Mouse (Mus musculus) embryonic fibroblast, embryonic 13.5 days (primary cell): ENCODE measurements around the gene Trmt5.

ENCODE experiments used
- CTCF ChIP-seq: IDR thresholded peaks from 2 replicates; pipeline ENCODE4 v1.5.1; 2011; ENCODE audit warnings: mild to moderate bottlenecking, control low read depth, low read length, moderate library complexity, borderline replicate concordance; ENCODE audit not compliant: insufficient read depth
- POLR2A ChIP-seq: IDR thresholded peaks from 2 replicates; pipeline ENCODE4 v1.6.1; 2011; ENCODE audit warnings: low read depth, mild to moderate bottlenecking, control low read depth, low read length, moderate library complexity

- TF ChIP-seq CTCF (no peak), POLR2A (no peak)
Observed at GRCm38 (mm10) chr12:73328448-73329167, 42.1 kb upstream of the Trmt5 start.
